Mouse (Mus musculus): ENCODE measurements around the gene Zfp119b. TPM values are rescaled to one million over a fixed set of nuclear protein-coding genes. Genes with fewer than 3 reads are reported as not detected.
A peak's percentile ranks its signal among the peaks of the same experiment; 100 is the strongest.

Gene Zfp119b
- polyA plus RNA-seq, 1 experiment from 2014 or later: 8.5 TPM

DNA sequence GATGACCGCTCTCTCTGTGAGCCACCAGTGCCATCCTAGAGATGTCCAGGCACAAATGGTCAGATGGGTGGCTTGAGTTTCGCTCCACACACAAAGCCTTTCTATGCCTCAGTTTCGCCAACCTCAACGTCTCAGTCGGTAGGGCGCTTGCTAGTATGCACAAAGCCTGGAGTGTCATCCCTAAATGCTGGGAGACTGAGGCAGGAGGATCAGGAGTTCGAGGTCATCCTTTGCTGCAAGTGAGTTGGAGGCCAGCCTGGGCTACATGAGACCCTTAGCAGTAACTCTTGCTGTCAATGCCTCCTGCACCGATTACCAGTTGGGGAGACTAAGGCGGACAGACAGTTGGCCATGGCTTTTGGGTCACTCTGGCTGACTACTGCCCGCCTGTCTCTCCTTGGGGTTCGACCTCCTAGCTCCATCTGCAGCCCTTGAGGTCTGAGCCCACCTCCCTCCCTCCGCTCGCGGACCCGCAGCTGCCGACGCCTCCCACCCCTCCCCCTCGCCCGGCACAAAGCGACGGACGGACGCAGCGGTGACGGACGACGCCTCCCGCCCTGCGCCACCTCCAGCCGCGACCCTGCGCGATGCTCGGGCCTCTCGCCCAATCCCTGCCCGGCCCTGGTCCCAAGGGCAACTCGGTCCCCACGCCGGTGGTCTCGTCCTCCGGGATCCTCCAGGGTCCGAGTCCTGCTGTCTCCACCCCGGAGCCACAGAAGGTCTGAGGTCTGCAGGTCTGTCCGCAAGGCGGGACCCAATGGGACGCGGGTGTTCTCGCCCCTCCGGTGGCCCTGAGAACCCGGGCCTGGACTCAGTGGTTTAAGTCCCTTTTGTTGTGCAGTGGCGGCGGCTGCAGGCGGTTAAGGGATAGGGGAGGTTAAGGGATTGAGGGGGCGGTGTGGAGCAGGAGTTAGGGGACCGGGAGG is 20.9 kb upstream of the Zfp119b start, which contains the start of gene Shd:
Gene Shd (plus strand): TSS at position 502 of the 926 bp plus-strand sequence.
- ATAC-seq (replicated peaks; ENCODE audit: low FRiP score) (peak; percentile 80), DNase-seq (ENCODE audit: low spot score) (peak; percentile 90)
- Histone ChIP-seq H3K4me1 (replicated peaks; ENCODE audit: control insufficient read depth, insufficient read depth, low read length) (peaks cover 13% of the 10 kb centered on the region), H3K27ac (ENCODE audit: low read depth, low read length) (peak within 1 kb of the TSS; percentile 75), H3K9ac (ENCODE audit: low read length) (peak within 1 kb of the TSS; percentile 85), H3K36me3 (ENCODE audit: control insufficient read depth, insufficient read depth, low read length) (peaks cover 2% of the 10 kb centered on the region; the same call in 1 of the 2 replicates), H3K27me3 (ENCODE audit: control insufficient read depth, insufficient read depth, low read length) (no peaks in the 10 kb centered on the region), H3K9me3 (ENCODE audit: control insufficient read depth, low read length) (no peaks in the 10 kb centered on the region), H3K4me2 (ENCODE audit: low read depth, low read length, severe bottlenecking) (peak within 1 kb of the TSS; percentile 91), H3K4me3 (ENCODE audit: low read depth, low read length) (peak within 1 kb of the TSS; percentile 57)
- 7% methylated on average over 55 of the region's 55 CpGs for WGBS

DNA sequence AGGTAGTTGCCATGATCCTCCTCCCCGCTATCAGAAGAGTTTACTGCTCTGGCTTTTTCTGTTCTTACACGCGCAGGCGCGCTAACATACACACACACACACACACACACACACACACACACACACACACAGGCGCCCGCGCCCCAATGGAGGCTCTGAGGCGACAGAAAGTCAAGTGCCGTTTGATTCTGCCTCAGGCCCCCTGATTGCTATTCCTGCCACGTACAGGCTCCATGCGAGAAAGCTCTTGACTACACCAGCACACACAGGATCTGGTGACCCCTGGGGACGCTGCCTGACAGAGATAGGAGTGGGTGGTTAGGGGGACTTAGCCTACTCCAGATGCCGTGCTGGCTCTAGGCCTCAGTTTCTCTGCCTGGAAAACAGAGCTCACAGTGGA is 20.3 kb upstream of the Zfp119b start:
- Histone ChIP-seq H3K36me3 (ENCODE audit: control insufficient read depth, insufficient read depth, low read length) (peaks cover 2% of the 10 kb centered on the region; the same call in 1 of the 2 replicates), H3K27me3 (ENCODE audit: control insufficient read depth, insufficient read depth, low read length) (no peaks in the 10 kb centered on the region), H3K9ac (ENCODE audit: low read length) (peak overlapping the region; percentile 85), H3K4me3 (ENCODE audit: low read depth, low read length) (no peak overlapping the region), H3K4me1 (replicated peaks; ENCODE audit: control insufficient read depth, insufficient read depth, low read length) (peaks cover 13% of the 10 kb centered on the region), H3K9me3 (ENCODE audit: control insufficient read depth, low read length) (no peaks in the 10 kb centered on the region), H3K27ac (ENCODE audit: low read depth, low read length) (peak overlapping the region; percentile 75; the same call in 1 of the 2 replicates), H3K4me2 (ENCODE audit: low read depth, low read length, severe bottlenecking) (no peak overlapping the region)
- ATAC-seq (replicated peaks; ENCODE audit: low FRiP score) (peak; percentile 37), DNase-seq (ENCODE audit: low spot score) (peak; percentile 72)
- 35% methylated on average over 14 of the region's 14 CpGs for WGBS

DNA sequence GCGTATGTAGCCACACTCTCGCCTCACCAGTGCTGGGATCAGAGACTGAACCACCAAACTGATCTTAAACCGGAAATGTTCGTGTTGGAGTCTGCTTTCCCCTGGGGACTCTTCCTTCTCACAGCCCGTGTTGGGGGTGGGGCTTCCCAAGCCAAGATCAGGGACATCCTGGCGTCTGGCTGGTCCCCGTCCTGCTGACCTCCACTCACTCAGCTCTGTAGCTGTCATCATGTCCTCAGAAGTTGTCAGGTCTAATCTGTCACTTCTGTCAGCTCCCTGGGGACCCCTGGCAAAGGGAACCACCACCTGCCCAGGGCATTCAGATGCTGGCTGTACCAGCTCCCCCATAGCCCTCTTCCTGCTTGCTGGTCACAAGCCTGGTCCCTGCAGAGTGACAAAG is 18.9 kb upstream of the Zfp119b start:
- Histone ChIP-seq H3K36me3 (ENCODE audit: control insufficient read depth, insufficient read depth, low read length) (peaks cover 2% of the 10 kb centered on the region; the same call in 1 of the 2 replicates), H3K9ac (ENCODE audit: low read length) (no peak overlapping the region), H3K27ac (ENCODE audit: low read depth, low read length) (no peak overlapping the region), H3K9me3 (ENCODE audit: control insufficient read depth, low read length) (no peaks in the 10 kb centered on the region), H3K4me2 (ENCODE audit: low read depth, low read length, severe bottlenecking) (no peak overlapping the region), H3K4me1 (replicated peaks; ENCODE audit: control insufficient read depth, insufficient read depth, low read length) (peaks cover 13% of the 10 kb centered on the region), H3K4me3 (ENCODE audit: low read depth, low read length) (no peak overlapping the region), H3K27me3 (ENCODE audit: control insufficient read depth, insufficient read depth, low read length) (no peaks in the 10 kb centered on the region)
- no peak for DNase-seq (ENCODE audit: low spot score)
- no peak for ATAC-seq (replicated peaks; ENCODE audit: low FRiP score)
- WGBS: 72% methylated on average over 7 of the region's 7 CpGs

DNA sequence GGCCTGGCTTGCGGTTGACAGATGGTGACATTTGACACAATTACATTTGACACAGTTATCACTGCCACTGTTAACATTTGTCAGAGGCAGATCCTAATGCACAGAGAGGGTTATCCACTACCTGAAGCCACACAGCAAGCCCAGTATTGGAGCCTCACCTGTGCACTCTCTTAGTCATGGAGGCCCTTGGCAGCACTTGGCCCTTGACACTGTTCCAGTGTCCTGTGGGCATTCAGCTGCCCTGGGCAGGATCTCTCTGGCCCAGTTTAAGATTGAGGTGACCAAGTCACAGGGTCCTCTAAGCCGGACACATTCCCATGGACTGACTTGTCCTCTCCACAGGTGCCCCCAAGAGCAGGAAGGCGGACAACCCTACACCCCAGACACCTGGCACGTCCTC is 17.9 kb upstream of the Zfp119b start:
- Histone ChIP-seq H3K9me3 (ENCODE audit: control insufficient read depth, low read length) (no peaks in the 10 kb centered on the region), H3K4me2 (ENCODE audit: low read depth, low read length, severe bottlenecking) (no peak overlapping the region), H3K9ac (ENCODE audit: low read length) (no peak overlapping the region), H3K4me1 (replicated peaks; ENCODE audit: control insufficient read depth, insufficient read depth, low read length) (peaks cover 13% of the 10 kb centered on the region), H3K4me3 (ENCODE audit: low read depth, low read length) (no peak overlapping the region), H3K27me3 (ENCODE audit: control insufficient read depth, insufficient read depth, low read length) (no peaks in the 10 kb centered on the region), H3K36me3 (ENCODE audit: control insufficient read depth, insufficient read depth, low read length) (peaks cover 2% of the 10 kb centered on the region; the same call in 1 of the 2 replicates), H3K27ac (ENCODE audit: low read depth, low read length) (no peak overlapping the region)
- 89% methylated on average over 4 of the region's 4 CpGs for WGBS
- no peak for ATAC-seq (replicated peaks; ENCODE audit: low FRiP score)
- DNase-seq (ENCODE audit: low spot score): no peak

DNA sequence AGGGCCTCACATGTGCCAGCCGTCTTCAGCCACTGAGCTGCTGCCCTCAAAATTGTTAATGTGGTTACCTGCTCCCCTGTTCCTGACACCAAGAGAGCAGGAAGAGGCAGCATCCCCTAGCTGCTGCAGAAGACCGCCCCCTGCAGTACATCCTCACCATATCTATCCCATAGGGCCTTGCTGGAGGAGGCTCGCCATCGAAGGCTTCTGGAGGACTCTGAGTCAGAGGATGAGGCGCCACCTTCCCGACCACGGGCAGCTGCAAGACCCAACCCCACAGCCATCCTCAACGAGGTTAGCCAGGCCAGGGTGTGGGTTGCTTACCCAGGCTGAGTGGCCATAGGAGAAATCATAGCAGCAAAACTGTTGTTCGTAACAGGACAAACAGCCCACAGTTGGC is 15.7 kb upstream of the Zfp119b start:
- no peak for ATAC-seq (replicated peaks; ENCODE audit: low FRiP score)
- peaks cover 2% of the 10 kb centered on the region; the same call in 1 of the 2 replicates for H3K36me3 ChIP-seq (ENCODE audit: control insufficient read depth, insufficient read depth, low read length)
- peaks cover 8% of the 10 kb centered on the region; the same call in 1 of the 2 replicates for H3K4me1 ChIP-seq (replicated peaks; ENCODE audit: control insufficient read depth, insufficient read depth, low read length)
- no peak overlapping the region for H3K4me3 ChIP-seq (ENCODE audit: low read depth, low read length)
- H3K9me3 ChIP-seq (ENCODE audit: control insufficient read depth, low read length): no peaks in the 10 kb centered on the region
- peak; percentile 45 for DNase-seq (ENCODE audit: low spot score)
- no peak overlapping the region for H3K9ac ChIP-seq (ENCODE audit: low read length)
- no peaks in the 10 kb centered on the region for H3K27me3 ChIP-seq (ENCODE audit: control insufficient read depth, insufficient read depth, low read length)
- WGBS: 86% methylated on average over 9 of the region's 9 CpGs
- no peak overlapping the region for H3K4me2 ChIP-seq (ENCODE audit: low read depth, low read length, severe bottlenecking)
- no peak overlapping the region for H3K27ac ChIP-seq (ENCODE audit: low read depth, low read length)

DNA sequence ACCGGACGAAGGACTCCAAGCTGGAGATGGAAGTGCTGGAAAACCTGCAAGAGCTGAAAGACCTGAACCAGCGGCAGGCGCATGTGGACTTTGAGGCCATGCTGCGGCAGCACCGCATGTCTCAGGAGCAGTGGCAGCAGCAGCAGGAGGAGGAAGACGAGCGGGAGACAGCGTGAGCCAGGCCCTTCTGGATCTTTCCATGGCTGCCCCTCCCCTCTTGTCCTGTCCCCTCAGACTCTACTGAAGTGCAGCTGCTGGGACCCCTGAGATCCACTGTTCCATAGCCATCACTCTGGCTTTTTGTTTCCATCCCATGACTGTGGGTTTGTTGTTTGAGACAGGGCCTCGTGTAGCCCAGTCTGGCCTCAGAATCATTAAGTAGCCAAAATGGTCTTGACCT is 15.2 kb upstream of the Zfp119b start:
- Histone ChIP-seq H3K27me3 (ENCODE audit: control insufficient read depth, insufficient read depth, low read length) (no peaks in the 10 kb centered on the region), H3K9ac (ENCODE audit: low read length) (no peak overlapping the region), H3K4me3 (ENCODE audit: low read depth, low read length) (no peak overlapping the region), H3K4me1 (replicated peaks; ENCODE audit: control insufficient read depth, insufficient read depth, low read length) (peaks cover 6% of the 10 kb centered on the region; the same call in 1 of the 2 replicates), H3K4me2 (ENCODE audit: low read depth, low read length, severe bottlenecking) (no peak overlapping the region), H3K36me3 (ENCODE audit: control insufficient read depth, insufficient read depth, low read length) (peaks cover 2% of the 10 kb centered on the region; the same call in 1 of the 2 replicates), H3K9me3 (ENCODE audit: control insufficient read depth, low read length) (no peaks in the 10 kb centered on the region), H3K27ac (ENCODE audit: low read depth, low read length) (no peak overlapping the region)
- no peak for ATAC-seq (replicated peaks; ENCODE audit: low FRiP score)
- 95% methylated on average over 10 of the region's 10 CpGs for WGBS
- peak; percentile 44 for DNase-seq (ENCODE audit: low spot score)

DNA sequence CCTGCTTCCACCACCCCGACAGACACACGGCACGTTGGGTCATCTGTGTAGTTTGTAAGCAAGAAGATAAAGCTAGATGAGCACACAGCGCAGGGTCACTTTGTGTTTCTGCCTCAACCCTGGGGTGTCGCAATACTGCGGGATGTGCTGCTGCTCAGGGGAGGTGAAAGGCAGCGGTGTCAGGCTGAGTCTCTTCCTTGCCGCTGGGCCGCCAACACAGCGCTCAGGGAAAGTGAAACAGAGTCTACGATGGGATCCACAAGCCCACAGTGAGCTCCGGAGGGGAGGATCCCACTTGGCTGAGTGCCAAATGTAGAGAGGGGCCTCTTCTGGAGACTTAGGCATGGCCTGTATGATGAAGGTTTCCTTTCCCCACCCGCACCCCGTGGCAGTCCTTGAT is 13.9 kb upstream of the Zfp119b start:
- peaks cover 2% of the 10 kb centered on the region; the same call in 1 of the 2 replicates for H3K36me3 ChIP-seq (ENCODE audit: control insufficient read depth, insufficient read depth, low read length)
- H3K4me2 ChIP-seq (ENCODE audit: low read depth, low read length, severe bottlenecking): no peak overlapping the region
- DNase-seq (ENCODE audit: low spot score) (peak; percentile 50), ATAC-seq (replicated peaks; ENCODE audit: low FRiP score) (no peak)
- no peaks in the 10 kb centered on the region for H3K9me3 ChIP-seq (ENCODE audit: control insufficient read depth, low read length)
- no peak overlapping the region for H3K4me3 ChIP-seq (ENCODE audit: low read depth, low read length)
- WGBS: 87% methylated on average over 14 of the region's 14 CpGs
- H3K9ac ChIP-seq (ENCODE audit: low read length): no peak overlapping the region
- H3K27ac ChIP-seq (ENCODE audit: low read depth, low read length): no peak overlapping the region
- no peaks in the 10 kb centered on the region for H3K27me3 ChIP-seq (ENCODE audit: control insufficient read depth, insufficient read depth, low read length)
- H3K4me1 ChIP-seq (replicated peaks; ENCODE audit: control insufficient read depth, insufficient read depth, low read length): peaks cover 8% of the 10 kb centered on the region; the same call in 1 of the 2 replicates

DNA sequence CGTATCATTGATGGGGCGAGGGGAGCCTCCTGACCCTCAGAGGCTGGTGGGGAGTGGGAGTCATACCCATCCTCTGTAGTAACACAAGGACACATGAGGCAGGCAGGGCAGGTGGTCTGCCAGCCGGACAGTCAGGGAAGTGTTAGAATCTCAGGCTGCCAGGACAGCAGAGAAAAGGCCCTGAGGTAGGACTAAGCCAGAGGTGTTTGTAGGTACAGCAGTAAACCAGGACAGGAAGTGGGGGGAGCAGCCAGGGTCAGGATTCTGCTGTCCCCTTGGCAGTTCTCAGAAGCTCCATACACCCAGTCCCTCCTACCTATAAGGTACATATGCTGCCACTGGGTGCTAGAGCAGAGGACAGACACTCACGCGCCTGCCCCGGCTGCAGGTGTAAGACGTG is 12.3 kb upstream of the Zfp119b start:
- H3K9me3 ChIP-seq (ENCODE audit: control insufficient read depth, low read length): no peaks in the 10 kb centered on the region
- H3K9ac ChIP-seq (ENCODE audit: low read length): no peak overlapping the region
- peaks cover 8% of the 10 kb centered on the region; the same call in 1 of the 2 replicates for H3K4me1 ChIP-seq (replicated peaks; ENCODE audit: control insufficient read depth, insufficient read depth, low read length)
- no peak overlapping the region for H3K4me2 ChIP-seq (ENCODE audit: low read depth, low read length, severe bottlenecking)
- 94% methylated on average over 7 of the region's 7 CpGs for WGBS
- ATAC-seq (replicated peaks; ENCODE audit: low FRiP score): no peak
- no peak overlapping the region for H3K27ac ChIP-seq (ENCODE audit: low read depth, low read length)
- H3K4me3 ChIP-seq (ENCODE audit: low read depth, low read length): no peak overlapping the region
- DNase-seq (ENCODE audit: low spot score): peak; percentile 41
- no peaks in the 10 kb centered on the region for H3K27me3 ChIP-seq (ENCODE audit: control insufficient read depth, insufficient read depth, low read length)
- H3K36me3 ChIP-seq (ENCODE audit: control insufficient read depth, insufficient read depth, low read length): peaks cover 2% of the 10 kb centered on the region; the same call in 1 of the 2 replicates
